Mouse (Mus musculus) cortical plate, adult 2 months (tissue): Measurements from ENCODE around the gene Npc1l1.

Source experiments
- CTCF ChIP-seq: fragments of 200-500 bp; IDR thresholded peaks from 2 replicates; pipeline ENCODE4 v1.5.1; 2011; ENCODE audit warnings: mild to moderate bottlenecking, control low read depth, low read length; ENCODE audit not compliant: insufficient read depth; ENCODE audit errors: extremely low read depth
- POLR2A ChIP-seq: fragments of 200-500 bp; IDR thresholded peaks from 2 replicates; pipeline ENCODE4 v1.6.1; 2011; ENCODE audit warnings: mild to moderate bottlenecking, low read length, control low read depth; ENCODE audit not compliant: insufficient read depth; ENCODE audit errors: extremely low read depth

DNA sequence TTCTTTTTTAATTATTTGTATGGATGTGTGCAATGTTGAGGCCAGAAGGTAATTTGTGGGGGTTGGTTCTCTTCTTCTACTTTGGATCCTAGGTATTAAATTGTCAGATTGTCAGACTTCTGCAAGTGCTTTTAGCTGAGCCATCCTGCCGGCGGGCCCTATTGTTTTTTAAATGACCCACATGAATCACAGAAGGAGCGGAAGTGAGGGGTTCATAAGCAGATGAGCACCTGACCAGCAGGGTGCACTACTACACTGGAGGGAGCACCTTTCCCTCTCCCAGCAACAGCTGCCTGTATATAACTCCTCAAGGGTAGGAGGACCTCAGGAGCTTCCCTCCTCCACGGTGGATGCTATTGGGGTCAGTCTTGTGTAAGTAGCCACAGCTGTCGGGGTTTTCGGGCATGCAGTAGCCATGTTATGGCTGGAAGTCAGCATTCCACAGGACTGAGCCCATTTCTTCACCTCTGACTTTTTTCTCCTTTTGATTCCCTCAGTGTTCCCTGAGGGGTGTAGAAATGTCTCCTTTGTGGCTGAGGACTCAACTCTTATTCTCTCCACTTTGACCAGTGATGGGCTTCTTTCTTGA lies 49.0 kb downstream of the Npc1l1 start:
- TF ChIP-seq POLR2A (no peak), CTCF (no peak)
